Mouse (Mus musculus) intestine, embryonic 15.5 days (tissue): ENCODE measurements around the gene Fgd4. TPM values are rescaled to one million over a fixed set of nuclear protein-coding genes. Genes with fewer than 3 reads are reported as not detected.
"Not testable (repeated sequence)": the region's sequence is repeated elsewhere in the genome, so short reads cannot be mapped to it uniquely, and the experiment has no call there.

Source experiments
- ATAC-seq: fragments of 200-750 bp; cut with Nextera tagmentation; 2 replicates; pipeline ENCODE4 v1.8.0; 2017; ENCODE audit warnings: moderate TSS enrichment, moderate library complexity
- H3K27ac ChIP-seq: fragments of 300-500 bp; sonication (generic); 2 replicates; pipeline ENCODE4 v1.5.1; 2015; ENCODE audit warnings: mild to moderate bottlenecking, inconsistent platforms
- H3K27me3 ChIP-seq: fragments of 300-500 bp; sonication (generic); replicated peaks from 2 replicates; pipeline ENCODE4 v1.6.1; 2015; ENCODE audit warnings: inconsistent platforms
- H3K36me3 ChIP-seq: fragments of 300-500 bp; sonication (generic); 2 replicates; pipeline ENCODE4 v1.6.1; 2015; ENCODE audit warnings: inconsistent platforms
- H3K4me1 ChIP-seq: fragments of 300-500 bp; sonication (generic); replicated peaks from 2 replicates; pipeline ENCODE4 v1.6.1; 2015; ENCODE audit warnings: inconsistent platforms
- H3K4me2 ChIP-seq: fragments of 300-500 bp; sonication (generic); replicated peaks from 2 replicates; pipeline ENCODE4 v1.6.1; 2015; ENCODE audit warnings: mild to moderate bottlenecking, inconsistent platforms
- H3K4me3 ChIP-seq: fragments of 300-500 bp; sonication (generic); replicated peaks from 2 replicates; pipeline ENCODE4 v1.5.1; 2015; ENCODE audit warnings: inconsistent platforms
- H3K9ac ChIP-seq: fragments of 300-500 bp; sonication (generic); 2 replicates; pipeline ENCODE4 v1.6.1; 2015; ENCODE audit warnings: inconsistent platforms
- H3K9me3 ChIP-seq: fragments of 300-500 bp; sonication (generic); 2 replicates; pipeline ENCODE4 v1.6.1; 2016; ENCODE audit warnings: inconsistent platforms
- WGBS: fragments of 180-500 bp; shearing (Covaris S2); methylation state at CpG from one replicate; pipeline ENCODE4 v1.1.7; 2015; 5-methylcytosine and 5-hydroxymethylcytosine counted together
- polyA plus RNA-seq: library from polyadenylated mRNA; unstranded; fragments of >200 nt; fragmentation: Nextera tagmentation; extraction: Ambion mirVana; gene quantifications from 2 replicates; pipeline ENCODE4 v1.2.1, GENCODE M21; 2015

The Fgd4 gene
- polyA plus RNA-seq, 1 experiment from 2014 or later: 14.2 TPM

DNA sequence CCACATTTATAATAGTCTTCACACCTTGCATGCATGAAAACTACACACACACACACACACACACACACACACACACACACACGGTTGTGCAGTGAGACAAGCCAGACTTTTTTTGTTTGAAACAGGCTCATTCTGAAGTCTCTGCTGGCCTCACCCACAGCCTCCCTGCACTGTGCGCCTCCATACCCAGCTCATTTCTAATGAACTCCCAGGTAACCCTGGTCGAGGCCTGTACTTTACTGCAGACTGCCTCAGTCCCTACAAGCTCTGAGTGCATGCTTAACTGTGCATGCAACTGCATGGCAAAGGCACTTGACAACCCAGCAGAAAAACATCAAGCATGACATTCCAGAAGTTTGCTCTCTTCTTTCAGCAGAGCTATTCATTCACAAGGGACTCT lies 72.3 kb downstream of the Fgd4 start:
- Histone ChIP-seq H3K9me3 (no peaks in the 10 kb centered on the region), H3K27ac (no peak overlapping the region), H3K27me3 (no peaks in the 10 kb centered on the region), H3K9ac (no peak overlapping the region), H3K4me1 (peaks cover 18% of the 10 kb centered on the region), H3K4me3 (no peak overlapping the region), H3K4me2 (no peak overlapping the region), H3K36me3 (no peaks in the 10 kb centered on the region)
- WGBS: 53% methylated on average over 3 of the region's 3 CpGs
- ATAC-seq: no peak

DNA sequence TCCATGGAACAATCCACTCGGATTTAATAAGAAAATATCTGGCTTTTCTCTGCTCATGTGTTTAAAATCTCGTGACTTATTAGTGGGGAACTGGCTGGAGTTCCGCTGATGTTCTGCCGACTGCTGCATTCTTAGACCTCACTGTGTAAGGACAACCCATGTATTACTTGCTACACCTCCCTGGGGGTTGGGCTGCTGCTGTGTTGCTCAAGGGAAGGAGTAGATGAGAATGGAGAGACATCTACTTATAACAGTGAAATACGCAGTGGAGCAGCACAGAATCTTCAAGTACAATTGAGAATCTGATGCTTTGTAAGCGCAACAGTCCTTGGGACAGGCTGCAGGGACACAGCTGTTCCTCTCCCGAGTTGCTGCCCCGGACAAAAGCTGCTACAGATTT lies 73.1 kb downstream of the Fgd4 start:
- WGBS: 28% methylated on average over 8 of the region's 8 CpGs
- H3K4me1 ChIP-seq: peaks cover 18% of the 10 kb centered on the region
- no peaks in the 10 kb centered on the region for H3K36me3 ChIP-seq
- no peak overlapping the region for H3K4me3 ChIP-seq
- H3K27ac ChIP-seq: peak overlapping the region; percentile 1
- no peaks in the 10 kb centered on the region for H3K27me3 ChIP-seq
- peak; percentile 84 for ATAC-seq
- no peak overlapping the region for H3K9ac ChIP-seq
- no peaks in the 10 kb centered on the region for H3K9me3 ChIP-seq
- H3K4me2 ChIP-seq: peak overlapping the region; percentile 40

DNA sequence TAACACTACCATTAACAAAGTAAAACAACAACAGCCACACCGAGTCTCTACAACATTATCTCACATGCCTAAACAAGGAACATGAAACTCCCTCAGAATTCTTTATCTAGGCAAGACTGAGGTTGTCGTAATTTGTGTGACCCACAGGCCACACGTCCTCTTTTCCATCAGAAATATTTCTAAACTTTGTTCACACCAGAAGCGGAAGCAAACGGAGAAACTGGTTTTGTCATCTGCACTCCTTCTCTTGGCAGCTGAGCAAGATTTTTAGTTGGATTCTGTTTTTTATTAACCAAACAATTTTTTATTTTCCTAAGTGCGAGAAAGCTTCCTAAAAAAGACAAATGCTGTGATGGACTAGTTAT lies 73.6 kb downstream of the Fgd4 start:
- Histone ChIP-seq H3K27ac (peak overlapping the region; percentile 1), H3K4me2 (peak overlapping the region; percentile 40), H3K27me3 (no peaks in the 10 kb centered on the region), H3K4me3 (no peak overlapping the region), H3K36me3 (no peaks in the 10 kb centered on the region), H3K9me3 (no peaks in the 10 kb centered on the region), H3K9ac (no peak overlapping the region), H3K4me1 (peaks cover 18% of the 10 kb centered on the region)
- WGBS: 21% methylated on average over 6 of the region's 6 CpGs
- 0 out of 2 replicates have a peak, but pooled peaks have one; percentile 19 for ATAC-seq

DNA sequence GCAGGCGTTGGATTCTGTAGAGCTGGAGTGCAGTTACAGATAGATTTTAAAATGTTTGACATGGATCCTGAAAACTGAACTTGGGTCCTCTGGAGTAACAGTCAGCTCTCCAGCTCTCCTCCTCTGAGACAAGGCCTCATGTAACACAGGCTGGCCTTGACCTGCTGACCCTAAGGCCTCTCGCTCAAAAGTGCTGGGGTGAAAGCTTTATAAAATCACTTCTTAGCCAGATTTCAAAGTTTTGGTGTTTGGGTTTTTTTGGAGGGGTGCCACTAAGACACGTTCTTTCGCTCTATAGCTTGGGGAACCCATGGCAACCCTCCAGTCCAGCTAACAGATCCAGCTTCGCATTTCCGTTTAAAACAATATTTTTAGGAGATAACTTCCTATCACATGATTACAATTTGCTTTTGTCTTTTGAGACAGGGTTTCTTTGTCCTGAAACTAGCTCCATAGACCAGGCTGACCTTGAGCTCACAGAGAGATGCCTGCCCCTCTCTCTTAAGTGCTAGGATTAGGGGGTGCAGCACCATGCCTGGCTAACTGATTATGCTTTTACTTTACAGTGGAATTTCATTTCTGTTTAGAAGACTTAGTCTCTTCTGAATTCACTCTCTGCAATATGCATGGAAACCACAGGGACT lies 74.1 kb downstream of the Fgd4 start:
- ATAC-seq: peak; percentile 39; the same call in 1 of the 2 replicates
- Histone ChIP-seq H3K4me1 (peaks cover 18% of the 10 kb centered on the region), H3K4me2 (peak overlapping the region; percentile 40), H3K36me3 (no peaks in the 10 kb centered on the region), H3K27ac (peak overlapping the region; percentile 27; the same call in 1 of the 2 replicates), H3K9ac (no peak overlapping the region), H3K9me3 (no peaks in the 10 kb centered on the region), H3K4me3 (no peak overlapping the region), H3K27me3 (no peaks in the 10 kb centered on the region)
- 47% methylated on average over 6 of the region's 6 CpGs for WGBS

DNA sequence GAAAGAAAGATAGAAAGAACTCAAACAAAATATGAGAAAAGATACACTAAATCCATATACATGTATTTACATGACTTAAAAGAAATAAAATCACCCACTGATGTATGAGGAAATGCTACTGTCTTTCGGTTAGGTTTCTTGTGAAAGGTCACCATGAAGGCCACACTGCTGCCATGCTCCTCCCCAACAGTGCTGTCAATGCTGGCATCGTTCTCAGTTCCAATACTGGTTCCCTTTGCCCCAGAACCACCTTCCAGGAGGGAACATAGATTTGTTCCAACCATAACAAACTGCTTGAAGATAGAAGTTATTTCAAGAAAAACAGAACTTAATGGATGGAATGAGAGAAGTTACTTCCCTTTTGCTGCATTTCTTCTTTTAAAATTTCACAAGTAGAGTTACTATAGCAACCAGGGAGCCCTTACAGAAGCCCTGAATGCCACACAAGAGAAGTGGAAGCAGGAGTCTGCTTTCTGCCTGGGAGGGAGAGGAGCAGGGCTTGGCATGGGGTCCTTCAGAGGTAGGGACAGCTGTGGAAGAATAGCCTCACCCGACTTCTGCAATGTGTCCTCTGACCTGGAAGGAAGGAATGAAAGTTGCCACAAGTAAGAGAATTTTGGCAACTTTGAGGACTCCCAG lies 75.0 kb downstream of the Fgd4 start:
- Histone ChIP-seq H3K27me3 (no peaks in the 10 kb centered on the region), H3K4me3 (no peak overlapping the region), H3K27ac (no peak overlapping the region), H3K36me3 (no peaks in the 10 kb centered on the region), H3K9ac (no peak overlapping the region), H3K4me2 (no peak overlapping the region), H3K9me3 (no peaks in the 10 kb centered on the region), H3K4me1 (peaks cover 18% of the 10 kb centered on the region)
- no peak for ATAC-seq
- WGBS: 67% methylated on average over 3 of the region's 3 CpGs

DNA sequence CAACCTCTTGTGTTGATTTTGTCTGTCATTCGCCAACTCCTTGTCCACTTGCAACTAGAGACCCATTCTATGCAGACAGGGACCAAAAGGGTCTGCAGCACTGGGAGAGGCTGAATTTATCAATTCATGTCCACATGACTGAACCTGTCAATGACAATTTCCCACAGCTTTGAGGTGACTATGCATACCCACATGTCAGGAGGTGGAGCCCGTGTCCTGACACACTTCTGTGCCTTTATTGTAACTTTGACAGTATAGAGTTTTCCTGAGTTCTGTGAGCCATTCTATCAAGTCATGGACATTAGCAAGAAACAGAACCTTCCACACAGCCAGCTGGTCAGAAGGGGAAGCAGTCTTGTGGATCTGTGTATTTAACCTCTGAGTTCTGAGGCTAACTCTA lies 76.7 kb downstream of the Fgd4 start:
- 84% methylated on average over 2 of the region's 2 CpGs for WGBS
- H3K27me3 ChIP-seq: no peaks in the 10 kb centered on the region
- H3K9ac ChIP-seq: no peak overlapping the region
- no peak overlapping the region for H3K4me3 ChIP-seq
- no peaks in the 10 kb centered on the region for H3K36me3 ChIP-seq
- H3K9me3 ChIP-seq: no peaks in the 10 kb centered on the region
- H3K4me2 ChIP-seq: no peak overlapping the region
- ATAC-seq: no peak
- no peak overlapping the region for H3K27ac ChIP-seq
- peaks cover 18% of the 10 kb centered on the region for H3K4me1 ChIP-seq

DNA sequence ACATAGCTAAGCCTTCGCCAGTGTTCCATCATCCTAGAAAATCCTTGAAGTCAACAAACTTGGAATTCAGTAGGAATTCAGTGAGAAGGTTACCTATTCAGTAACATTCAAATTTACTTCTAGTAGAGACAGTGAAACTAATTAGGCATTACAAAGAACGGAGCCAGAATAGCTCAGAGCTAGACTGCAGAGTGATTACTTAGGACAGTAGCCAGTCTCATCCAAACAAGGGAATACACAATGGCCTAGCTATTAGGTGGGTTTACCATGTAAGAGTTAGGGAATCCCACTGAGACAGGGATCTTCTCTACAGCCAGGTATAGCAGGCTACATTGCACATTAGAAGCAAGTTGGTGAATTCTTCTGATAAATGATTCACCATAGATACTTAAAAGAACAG lies 77.5 kb downstream of the Fgd4 start:
- not testable (repeated sequence) for H3K4me3 ChIP-seq, H3K4me2 ChIP-seq, H3K27ac ChIP-seq, H3K9me3 ChIP-seq, ATAC-seq, H3K9ac ChIP-seq, H3K36me3 ChIP-seq, H3K27me3 ChIP-seq
- 78% methylated on average over 2 of the region's 2 CpGs for WGBS
- H3K4me1 ChIP-seq: peaks cover 14% of the 10 kb centered on the region

DNA sequence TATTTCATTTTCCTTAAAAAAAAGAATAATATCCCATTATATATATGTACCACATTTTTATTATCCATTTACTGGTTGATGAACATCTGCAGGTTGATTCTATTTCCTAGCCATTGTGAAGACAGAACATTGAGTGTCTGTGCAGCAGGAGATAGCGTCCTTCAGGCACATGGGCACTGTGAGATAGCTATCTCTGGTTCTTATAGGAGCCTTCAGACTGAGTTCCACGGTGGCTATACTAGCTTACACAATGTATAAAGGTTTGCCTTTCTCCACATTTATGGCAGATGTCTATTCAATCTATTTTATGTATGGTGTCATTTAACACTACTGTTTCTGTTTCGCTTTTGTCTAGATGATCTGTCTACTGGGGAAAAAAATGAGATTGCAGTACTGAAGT lies 98.9 kb downstream of the Fgd4 start:
- H3K27ac ChIP-seq: no peak overlapping the region
- H3K4me2 ChIP-seq: no peak overlapping the region
- 0 out of 2 replicates have a peak, but pooled peaks have one; percentile 11 for ATAC-seq
- H3K9ac ChIP-seq: no peak overlapping the region
- 78% methylated on average over 3 of the region's 3 CpGs for WGBS
- H3K27me3 ChIP-seq: no peaks in the 10 kb centered on the region
- no peaks in the 10 kb centered on the region for H3K36me3 ChIP-seq
- no peak overlapping the region for H3K4me3 ChIP-seq
- no peaks in the 10 kb centered on the region for H3K9me3 ChIP-seq
- 0 out of 2 replicates have a peak, but pooled peaks cover 3% of the 10 kb centered on the region for H3K4me1 ChIP-seq

DNA sequence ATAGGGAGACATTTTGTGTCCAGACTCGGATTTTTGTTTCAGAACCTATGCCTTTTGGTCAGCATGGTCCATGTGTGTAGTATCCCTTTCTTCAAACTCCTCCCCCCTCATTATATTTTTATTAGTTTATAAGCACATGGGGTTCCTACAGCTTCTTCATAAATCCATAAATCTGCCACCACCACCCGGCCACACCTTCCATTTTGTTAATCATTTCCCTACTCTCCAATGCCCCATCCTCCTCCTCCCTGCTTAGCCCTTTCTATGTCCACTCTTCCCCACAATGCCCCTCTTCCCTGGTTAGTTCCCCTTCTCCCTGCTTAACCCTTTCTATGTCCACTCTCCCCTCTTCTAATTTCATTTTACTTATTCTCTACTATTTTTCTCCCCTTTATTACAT lies 99.4 kb downstream of the Fgd4 start:
- 61% methylated on average over 2 of the region's 2 CpGs for WGBS
- no peak overlapping the region for H3K9ac ChIP-seq
- ATAC-seq: peak; percentile 94
- H3K27ac ChIP-seq: no peak overlapping the region
- H3K27me3 ChIP-seq: no peaks in the 10 kb centered on the region
- H3K9me3 ChIP-seq: no peaks in the 10 kb centered on the region
- no peak overlapping the region for H3K4me2 ChIP-seq
- H3K4me3 ChIP-seq: no peak overlapping the region
- H3K4me1 ChIP-seq: 0 out of 2 replicates have a peak, but pooled peaks cover 2% of the 10 kb centered on the region
- no peaks in the 10 kb centered on the region for H3K36me3 ChIP-seq

DNA sequence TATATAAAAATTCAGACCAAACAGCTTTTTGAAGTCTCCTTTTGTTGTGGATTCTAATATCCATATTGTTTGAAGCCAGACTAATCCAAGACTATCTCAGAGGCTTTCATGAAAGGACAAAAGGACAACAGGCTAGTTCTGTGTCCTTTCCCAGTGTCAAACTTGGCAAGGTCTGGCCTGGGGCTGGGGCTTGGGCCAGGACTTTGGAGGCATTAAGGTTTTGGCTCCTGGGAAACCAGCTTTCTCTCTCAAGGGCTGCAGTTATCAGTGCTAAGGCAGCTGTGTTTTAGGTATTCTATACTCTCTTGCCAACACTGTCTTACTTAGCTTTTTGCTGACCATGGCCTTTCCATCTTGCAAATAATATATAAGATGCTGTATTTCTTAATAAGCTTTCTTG lies 101.6 kb downstream of the Fgd4 start:
- no peaks in the 10 kb centered on the region for H3K9me3 ChIP-seq
- ATAC-seq: no peak
- no peak overlapping the region for H3K9ac ChIP-seq
- H3K4me2 ChIP-seq: no peak overlapping the region
- H3K27me3 ChIP-seq: no peaks in the 10 kb centered on the region
- H3K36me3 ChIP-seq: no peaks in the 10 kb centered on the region
- H3K4me3 ChIP-seq: no peak overlapping the region
- no peak overlapping the region for H3K27ac ChIP-seq
- H3K4me1 ChIP-seq: 0 out of 2 replicates have a peak, but pooled peaks cover 2% of the 10 kb centered on the region

DNA sequence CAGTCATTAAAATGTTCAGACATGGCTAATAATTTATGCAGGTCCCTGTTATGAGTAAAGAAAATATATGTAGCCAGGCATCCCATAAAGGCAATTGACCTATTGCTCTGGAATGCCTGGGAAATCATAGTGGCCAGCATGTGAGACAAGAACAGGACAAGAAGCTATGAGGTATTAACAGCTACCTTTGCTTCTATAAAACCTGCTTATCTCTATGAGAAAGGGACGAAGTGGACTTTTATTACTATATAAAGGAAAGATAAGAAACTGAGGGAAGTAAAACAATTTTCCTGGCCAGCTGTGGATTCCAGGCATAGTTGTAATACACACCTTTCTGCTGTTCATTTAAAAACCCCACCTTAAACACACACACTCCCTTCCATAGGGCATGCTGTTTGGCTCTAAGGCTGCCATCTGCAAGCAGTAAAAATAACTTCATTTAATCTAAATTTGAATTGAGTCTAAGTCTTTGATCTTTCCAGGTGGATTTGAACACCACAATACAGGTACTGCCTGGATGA lies 114.8 kb downstream of the Fgd4 start:
- Histone ChIP-seq H3K4me2 (no peak overlapping the region), H3K4me1 (0 out of 2 replicates have a peak, but pooled peaks cover 2% of the 10 kb centered on the region), H3K4me3 (no peak overlapping the region), H3K9ac (no peak overlapping the region), H3K27me3 (no peaks in the 10 kb centered on the region), H3K27ac (peak overlapping the region; percentile 48; the same call in 1 of the 2 replicates), H3K36me3 (no peaks in the 10 kb centered on the region), H3K9me3 (no peaks in the 10 kb centered on the region)
- 58% methylated on average over 1 of the region's 1 CpGs for WGBS
- ATAC-seq: peak; percentile 98

DNA sequence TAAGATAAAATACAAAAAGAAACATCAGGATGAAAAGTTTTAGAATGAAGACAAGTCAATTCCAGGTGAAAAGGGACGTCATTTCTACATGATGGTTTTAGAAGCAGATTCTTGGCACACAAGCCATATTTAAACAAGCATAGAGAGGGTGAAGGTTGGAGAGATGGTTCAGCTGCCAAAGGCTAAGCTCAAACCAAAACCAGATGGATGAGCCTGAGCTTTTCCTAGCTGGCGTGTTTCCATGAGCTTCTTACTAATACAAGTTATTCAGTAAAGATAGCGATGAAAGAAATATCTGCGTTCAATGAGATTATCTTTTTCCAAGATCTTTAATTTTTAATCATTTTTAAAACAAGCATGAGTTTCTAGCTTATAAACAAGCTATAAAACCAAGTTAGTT lies 115.7 kb downstream of the Fgd4 start:
- Histone ChIP-seq H3K9ac (no peak overlapping the region), H3K27ac (no peak overlapping the region), H3K27me3 (no peaks in the 10 kb centered on the region), H3K4me1 (0 out of 2 replicates have a peak, but pooled peaks cover 2% of the 10 kb centered on the region), H3K4me2 (no peak overlapping the region), H3K9me3 (no peaks in the 10 kb centered on the region), H3K4me3 (no peak overlapping the region), H3K36me3 (no peaks in the 10 kb centered on the region)
- no peak for ATAC-seq
- WGBS: 65% methylated on average over 4 of the region's 4 CpGs

DNA sequence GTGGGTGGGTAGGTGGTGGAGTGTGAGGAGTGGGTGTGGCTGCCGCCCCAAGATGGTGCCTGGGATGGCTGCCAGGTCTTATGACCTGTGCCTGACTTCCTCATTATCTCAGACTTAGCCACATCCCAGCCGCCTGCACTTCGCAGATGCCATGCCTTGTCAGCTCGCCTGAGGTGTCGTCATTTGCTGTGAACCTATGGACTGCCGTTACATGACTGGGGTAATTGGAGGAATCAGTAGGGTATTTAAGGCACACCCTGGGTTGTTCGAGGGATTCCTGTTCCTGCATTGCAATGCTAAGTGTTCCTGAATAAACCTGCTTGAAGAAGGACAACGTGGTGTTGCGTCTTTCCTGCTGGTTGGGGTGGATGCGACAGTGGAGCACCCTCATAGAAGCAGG lies 126.9 kb downstream of the Fgd4 start:
- H3K36me3 ChIP-seq, H3K9ac ChIP-seq, H3K4me2 ChIP-seq, ATAC-seq, H3K27me3 ChIP-seq, H3K27ac ChIP-seq, H3K4me3 ChIP-seq, H3K9me3 ChIP-seq, H3K4me1 ChIP-seq: not testable (repeated sequence)
- 93% methylated on average over 10 of the region's 10 CpGs for WGBS
